Comparison of ENCODE assay signal across 11 mouse cellular contexts in genomic region chr11:54757993-54758392, GRCm38 (mm10). TPM values are rescaled to one million over a fixed set of nuclear protein-coding genes. Genes with fewer than 3 reads are reported as not detected.
A peak's percentile ranks its signal among the peaks of the same experiment; 100 is the strongest.
DNase-seq lines count a peak whose midpoint lies in the region; ATAC-seq and TF ChIP-seq lines count a peak whose summit lies in the region.
"Had no signal": no experiment of that assay in that cellular context is flagged by ENCODE, and none has a peak within 500 bp of the region (broad histone marks: within the 10 kb centered on the region; RNA-seq: fewer than 3 reads in every experiment).

No protein-coding gene starts in this region.

- no peaks in the 10 kb centered on the region for H3K27me3 ChIP-seq in embryonic facial prominence, embryonic 14.5 days (replicated peaks; ENCODE audit: control insufficient read depth, insufficient read depth, low read length)
- H3K27me3 ChIP-seq in embryonic facial prominence, embryonic 10.5 days (replicated peaks; ENCODE audit: low read depth, poor library complexity, severe bottlenecking) = no peaks in the 10 kb centered on the region
- no peaks in the 10 kb centered on the region for H3K27me3 ChIP-seq in heart, postnatal 0 days (ENCODE audit: control insufficient read depth, insufficient read depth, low read length)
- H3K27me3 ChIP-seq: heart, embryonic 15.5 days; limb, embryonic 13.5 days had no signal

- no peak for ATAC-seq in embryonic facial prominence, embryonic 14.5 days (ENCODE audit: low read depth)
- peak; percentile 44; the same call in 1 of the 2 replicates for ATAC-seq in heart, postnatal 0 days (ENCODE audit: insufficient read depth, low read depth)
- ATAC-seq in megakaryocyte-erythroid progenitor cell, adult 5-6 weeks (replicated peaks; ENCODE audit: low FRiP score, low TSS enrichment, poor library complexity, severe bottlenecking) = peak; percentile 89

- H3K4me2 ChIP-seq in embryonic facial prominence, embryonic 14.5 days (ENCODE audit: low read depth, low read length) = no peak overlapping the region
- H3K4me2 ChIP-seq in heart, postnatal 0 days (ENCODE audit: low read depth, low read length) = no peak overlapping the region
- H3K4me2 ChIP-seq: heart, embryonic 15.5 days; limb, embryonic 13.5 days had no signal

- 0 out of 2 replicates have a peak, but pooled peaks cover 3% of the 10 kb centered on the region for H3K4me1 ChIP-seq in embryonic facial prominence, embryonic 14.5 days (ENCODE audit: control insufficient read depth, insufficient read depth, low read length)
- 0 out of 2 replicates have a peak, but pooled peaks cover 4% of the 10 kb centered on the region for H3K4me1 ChIP-seq in embryonic facial prominence, embryonic 10.5 days
- peaks cover 15% of the 10 kb centered on the region for H3K4me1 ChIP-seq in lung, adult 2 months (ENCODE audit: control insufficient read depth, insufficient read depth, low read length)
- H3K4me1 ChIP-seq in heart, postnatal 0 days (ENCODE audit: control insufficient read depth, insufficient read depth) = peaks cover 14% of the 10 kb centered on the region; the same call in 1 of the 2 replicates

- 43% methylated on average over 1 of the region's 1 CpGs for WGBS in embryonic facial prominence, embryonic 14.5 days
- 74% methylated on average over 1 of the region's 1 CpGs for WGBS in embryonic facial prominence, embryonic 10.5 days
- WGBS in lung, adult 2 months = 2% methylated on average over 1 of the region's 1 CpGs
- WGBS in heart, postnatal 0 days = 13% methylated on average over 1 of the region's 1 CpGs

- H3K36me3 ChIP-seq in embryonic facial prominence, embryonic 14.5 days (ENCODE audit: control insufficient read depth, insufficient read depth, low read length) = peaks cover 17% of the 10 kb centered on the region
- H3K36me3 ChIP-seq in embryonic facial prominence, embryonic 10.5 days (replicated peaks) = peaks cover 34% of the 10 kb centered on the region
- H3K36me3 ChIP-seq in heart, postnatal 0 days (replicated peaks; ENCODE audit: control insufficient read depth, insufficient read depth, low read length) = peaks cover 8% of the 10 kb centered on the region; the same call in 1 of the 2 replicates
- H3K36me3 ChIP-seq: heart, embryonic 15.5 days had no signal

- no peaks in the 10 kb centered on the region for H3K9me3 ChIP-seq in embryonic facial prominence, embryonic 14.5 days (ENCODE audit: control insufficient read depth, low read length)
- H3K9me3 ChIP-seq in embryonic facial prominence, embryonic 10.5 days = no peaks in the 10 kb centered on the region
- no peaks in the 10 kb centered on the region for H3K9me3 ChIP-seq in heart, postnatal 0 days (replicated peaks; ENCODE audit: control insufficient read depth, low read length)
- H3K9me3 ChIP-seq: heart, embryonic 15.5 days had no signal

- no peak for TF ChIP-seq EP300 in heart, postnatal 0 days (IDR thresholded peaks at IDR 0.05; ENCODE audit: low read depth)

- H3K9ac ChIP-seq in embryonic facial prominence, embryonic 14.5 days (ENCODE audit: low read depth, low read length) = no peak overlapping the region
- H3K9ac ChIP-seq in heart, postnatal 0 days (replicated peaks; ENCODE audit: low read depth, low read length) = no peak overlapping the region
- H3K9ac ChIP-seq: heart, embryonic 15.5 days; limb, embryonic 13.5 days had no signal

- no peak for TF ChIP-seq POLR2A in lung, adult 2 months (IDR thresholded peaks at IDR 0.05; ENCODE audit: borderline replicate concordance, extremely low read depth, low read depth, low read length)

- peak; percentile 53 for DNase-seq in embryonic facial prominence, embryonic 14.5 days (ENCODE audit: low spot score)
- DNase-seq in embryonic facial prominence, embryonic 10.5 days (ENCODE audit: low spot score) = no peak
- peak; percentile 52 to 59 for DNase-seq in lung, adult 18-20 months
- no peak for DNase-seq in lung, adult 2 months
- DNase-seq in heart, postnatal 0 days (ENCODE audit: low spot score) = peak; percentile 50
- no peak for DNase-seq in right cerebral cortex, postnatal 36 days (ENCODE audit: low spot score in 2 of 2)
- no peak for DNase-seq in cerebellum, postnatal 36 days
- DNase-seq: cerebellum, adult 9-10 months had no signal

- H3K4me3 ChIP-seq in embryonic facial prominence, embryonic 14.5 days (ENCODE audit: low read depth, low read length) = no peak overlapping the region
- H3K4me3 ChIP-seq in embryonic facial prominence, embryonic 10.5 days = no peak overlapping the region
- no peak overlapping the region for H3K4me3 ChIP-seq in lung, adult 2 months (replicated peaks; ENCODE audit: extremely low read depth, low read depth, low read length)
- no peak overlapping the region for H3K4me3 ChIP-seq in heart, postnatal 0 days (ENCODE audit: low read depth, low read length)
- H3K4me3 ChIP-seq: heart, embryonic 15.5 days; limb, embryonic 13.5 days had no signal

- H3K27ac ChIP-seq in embryonic facial prominence, embryonic 14.5 days (replicated peaks; ENCODE audit: low read depth, low read length) = no peak overlapping the region
- no peak overlapping the region for H3K27ac ChIP-seq in embryonic facial prominence, embryonic 10.5 days (replicated peaks)
- H3K27ac ChIP-seq in heart, postnatal 0 days (ENCODE audit: low read depth) = no peak overlapping the region
- H3K27ac ChIP-seq: heart, embryonic 15.5 days; limb, embryonic 13.5 days had no signal

- no peak for TF ChIP-seq CTCF in lung, adult 2 months (IDR thresholded peaks at IDR 0.05; ENCODE audit: insufficient read depth, low read length)
- no peak for TF ChIP-seq CTCF in heart, postnatal 0 days (IDR thresholded peaks at IDR 0.05; ENCODE audit: low read depth)

RNA-seq across cellular contexts. Expression of gene Cdc42se2, which starts 29.5 kb away (rescaled TPM):
- polyA plus RNA-seq in embryonic facial prominence, embryonic 14.5 days (2014; fragmentation: Nextera tagmentation; extraction: Ambion mirVana) = 72.1 and 84.3 TPM in 2 replicates
- 144 and 160 TPM in 2 replicates for polyA plus RNA-seq in embryonic facial prominence, embryonic 10.5 days (2016; fragmentation: Nextera tagmentation; extraction: Ambion mirVana)
- 45.2 and 67.7 TPM in 2 replicates for polyA plus RNA-seq in lung, adult 2 months (2012; rRNA removed)
- total RNA-seq in heart, postnatal 0 days (2014; rRNA removed; ENCODE audit: low replicate concordance) = 53.6 and 88.5 TPM in 2 replicates
- polyA plus RNA-seq in heart, postnatal 0 days (2015; fragmentation: Nextera tagmentation; extraction: Ambion mirVana) = 44.4 and 50.2 TPM in 2 replicates
- 27.9 and 28.2 TPM in 2 replicates for total RNA-seq in megakaryocyte-erythroid progenitor cell, adult 5-6 weeks (2014; fragmentation: Nextera tagmentation)
- total RNA-seq in megakaryocyte-erythroid progenitor cell, adult 5-6 weeks (2017) = 33.2 and 50.7 TPM in 2 replicates

Comparison
In these comparisons a context has a peak if more than half of its experiments do, and no peak if none do; other contexts are left out.
1. DNase-seq: peak in embryonic facial prominence, embryonic 14.5 days (single experiment), lung, adult 18-20 months (2 of 2) and heart, postnatal 0 days (single experiment); none in embryonic facial prominence, embryonic 10.5 days (single experiment), lung, adult 2 months (single experiment), right cerebral cortex, postnatal 36 days (0 of 2) and cerebellum, postnatal 36 days (0 of 2).